Mouse (Mus musculus) urinary bladder, postnatal 10 days (tissue): ENCODE results near the gene Gtpbp6.
A peak's percentile ranks its signal among the peaks of the same experiment; 100 is the strongest.
"Not testable (repeated sequence)": the region's sequence is repeated elsewhere in the genome, so short reads cannot be mapped to it uniquely, and the experiment has no call there.

Experiments
- DNase-seq: peaks from one replicate; pipeline ENCODE4 v3.0.0; 2022; ENCODE audit warnings: low spot score

Gtpbp6 gene

GRCm38 (mm10) chr5:110099656-110100580 lies 8.1 kb downstream of the Gtpbp6 start, which contains the start of gene Plcxd1:
Gene Plcxd1, plus strand, starts transcription at chr5:110099969.
- DNase-seq = no peak

- no peak for DNase-seq
Observed at GRCm38 (mm10) chr5:110098991-110099477, 9.0 kb downstream of the Gtpbp6 start.

- DNase-seq = no peak
Observed at GRCm38 (mm10) chr5:110094847-110095213, 13.2 kb downstream of the Gtpbp6 start.

- no peak for DNase-seq
Observed at GRCm38 (mm10) chr5:110094030-110094846, 13.8 kb downstream of the Gtpbp6 start, which contains the start of gene Gm35315. Gene Gm35315, minus strand, starts transcription at chr5:110094420.

GRCm38 (mm10) chr5:110091546-110091945 lies 16.5 kb downstream of the Gtpbp6 start:
- no peak for DNase-seq

- no peak for DNase-seq
Observed at GRCm38 (mm10) chr5:110086161-110086866, 21.7 kb downstream of the Gtpbp6 start.

- no peak for DNase-seq
Observed at GRCm38 (mm10) chr5:110082961-110083360, 25.0 kb downstream of the Gtpbp6 start.

GRCm38 (mm10) chr5:110072413-110072812 lies 35.6 kb downstream of the Gtpbp6 start, which contains the start of gene Gm17655:
Gene Gm17655, minus strand, starts transcription at chr5:110072513.
- DNase-seq = not testable (repeated sequence)

- peak; percentile 25 for DNase-seq
Observed at GRCm38 (mm10) chr5:110057637-110058408, 50.2 kb downstream of the Gtpbp6 start.
